Mouse (Mus musculus): Measurements from ENCODE around the gene D930020B18Rik. TPM values are rescaled to one million over a fixed set of nuclear protein-coding genes. Genes with fewer than 3 reads are reported as not detected.

Gene D930020B18Rik
- total and polyA plus RNA-seq, 2 experiments from 2014 or later: not detected

GRCm38 (mm10) chr10:121739548-121740505, 98.4 kb downstream of the D930020B18Rik start, which contains the start of gene BC048403:
Gene BC048403 (plus strand): TSS chr10:121739937.
- no peaks in the 10 kb centered on the region for H3K27me3 ChIP-seq (ENCODE audit: control insufficient read depth, insufficient read depth, low read length)
- no peaks in the 10 kb centered on the region for H3K36me3 ChIP-seq (replicated peaks; ENCODE audit: control insufficient read depth, insufficient read depth, low read length)
- 0 out of 2 replicates have a peak, but pooled peaks cover 8% of the 10 kb centered on the region for H3K4me1 ChIP-seq (ENCODE audit: control insufficient read depth, insufficient read depth)
- no peaks in the 10 kb centered on the region for H3K9me3 ChIP-seq (replicated peaks; ENCODE audit: control insufficient read depth, low read length)
- DNase-seq (ENCODE audit: low spot score) (peak; percentile 71), ATAC-seq (ENCODE audit: insufficient read depth, low read depth) (peak; percentile 89)
- under 1% methylated on average over 67 of the region's 68 CpGs for WGBS
- H3K9ac ChIP-seq (replicated peaks; ENCODE audit: low read depth, low read length): peak within 1 kb of the TSS; percentile 74
- H3K27ac ChIP-seq (ENCODE audit: low read depth): no peak within 1 kb of the TSS
- peak within 1 kb of the TSS; percentile 100 for H3K4me2 ChIP-seq (ENCODE audit: low read depth, low read length)
- H3K4me3 ChIP-seq (ENCODE audit: low read depth, low read length): peak within 1 kb of the TSS; percentile 90
- TF ChIP-seq EP300 (IDR thresholded peaks at IDR 0.05; ENCODE audit: low read depth): no peak
- TF ChIP-seq CTCF (IDR thresholded peaks at IDR 0.05; ENCODE audit: low read depth): no peak

GRCm38 (mm10) chr10:121742336-121742735, 100.9 kb downstream of the D930020B18Rik start:
- Histone ChIP-seq H3K4me3 (ENCODE audit: low read depth, low read length) (no peak overlapping the region), H3K4me1 (ENCODE audit: control insufficient read depth, insufficient read depth) (0 out of 2 replicates have a peak, but pooled peaks cover 8% of the 10 kb centered on the region), H3K4me2 (ENCODE audit: low read depth, low read length) (no peak overlapping the region), H3K9me3 (replicated peaks; ENCODE audit: control insufficient read depth, low read length) (no peaks in the 10 kb centered on the region), H3K27ac (ENCODE audit: low read depth) (no peak overlapping the region), H3K36me3 (replicated peaks; ENCODE audit: control insufficient read depth, insufficient read depth, low read length) (peaks cover 8% of the 10 kb centered on the region; the same call in 1 of the 2 replicates), H3K9ac (replicated peaks; ENCODE audit: low read depth, low read length) (no peak overlapping the region), H3K27me3 (ENCODE audit: control insufficient read depth, insufficient read depth, low read length) (no peaks in the 10 kb centered on the region)
- DNase-seq (ENCODE audit: low spot score) (no peak), ATAC-seq (ENCODE audit: insufficient read depth, low read depth) (no peak)
- 73% methylated on average over 4 of the region's 4 CpGs for WGBS
- no peak for TF ChIP-seq EP300 (IDR thresholded peaks at IDR 0.05; ENCODE audit: low read depth)
- no peak for TF ChIP-seq CTCF (IDR thresholded peaks at IDR 0.05; ENCODE audit: low read depth)

Small RNA genes lying within 50 kb of the gene (microRNA-seq; reads per million reads assigned to microRNA genes)
- gene Gm24330: not detected

Other genes with a start within 250 kb of the D930020B18Rik start
- gene Rassf3, start 165.2 kb upstream of the D930020B18Rik start, total RNA-seq (2014; rRNA removed; ENCODE audit: low replicate concordance): 27.9 and 32.3 TPM in 2 replicates
- 22.0 and 23.4 TPM in 2 replicates for gene Rassf3, start 165.2 kb upstream of the D930020B18Rik start, polyA plus RNA-seq (2015; fragmentation: Nextera tagmentation; extraction: Ambion mirVana)
- 12.5 and 23.3 TPM in 2 replicates for gene Tbk1, start 54.8 kb upstream of the D930020B18Rik start, total RNA-seq (2014; rRNA removed; ENCODE audit: low replicate concordance)
- 15.5 and 15.7 TPM in 2 replicates for gene Tbk1, start 54.8 kb upstream of the D930020B18Rik start, polyA plus RNA-seq (2015; fragmentation: Nextera tagmentation; extraction: Ambion mirVana)
- 41.1 and 57.5 TPM in 2 replicates for gene Xpot, start 15.3 kb upstream of the D930020B18Rik start, total RNA-seq (2014; rRNA removed; ENCODE audit: low replicate concordance)
- gene Xpot, start 15.3 kb upstream of the D930020B18Rik start, polyA plus RNA-seq (2015; fragmentation: Nextera tagmentation; extraction: Ambion mirVana): 14.8 and 17.4 TPM in 2 replicates
- gene BC048403, start 98.3 kb downstream of the D930020B18Rik start, total RNA-seq (2014; rRNA removed; ENCODE audit: low replicate concordance): 1.5 and 1.7 TPM in 2 replicates
- gene BC048403, start 98.3 kb downstream of the D930020B18Rik start, polyA plus RNA-seq (2015; fragmentation: Nextera tagmentation; extraction: Ambion mirVana): 1.1 and 1.2 TPM in 2 replicates

Data from heart, postnatal 0 days (tissue).